In the genomic region with DNA sequence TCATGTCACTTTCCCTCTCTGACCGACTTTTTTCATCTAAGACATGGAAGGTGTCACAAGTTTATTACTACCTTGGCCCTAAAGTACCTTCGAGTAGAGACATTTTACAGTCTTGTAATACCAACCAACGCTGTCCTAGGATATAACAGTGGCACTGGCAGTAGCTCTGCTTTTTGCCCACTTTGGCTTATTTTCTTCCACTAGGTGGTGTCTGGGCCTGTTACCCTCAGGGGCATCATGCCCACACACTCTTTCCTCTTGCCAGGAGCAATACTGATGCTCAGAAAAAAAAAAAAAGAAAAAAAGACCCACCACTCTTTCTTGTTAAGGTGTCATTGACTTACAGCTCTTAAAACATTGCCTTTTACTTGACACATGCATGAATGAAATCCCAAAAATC, we compare ENCODE assay signal across 33 mouse cellular contexts. TPM values are rescaled to one million over a fixed set of nuclear protein-coding genes. Genes with fewer than 3 reads are reported as not detected.
A peak's percentile ranks its signal among the peaks of the same experiment; 100 is the strongest.
DNase-seq lines count a peak whose midpoint lies in the region; ATAC-seq and TF ChIP-seq lines count a peak whose summit lies in the region.
"Had no signal": no experiment of that assay in that cellular context is flagged by ENCODE, and none has a peak within 500 bp of the region (broad histone marks: within the 10 kb centered on the region; RNA-seq: fewer than 3 reads in every experiment).

No protein-coding gene starts in this region.

- H3K9me3 ChIP-seq in forebrain, postnatal 0 days (ENCODE audit: low read length) = no peaks in the 10 kb centered on the region
- no peaks in the 10 kb centered on the region for H3K9me3 ChIP-seq in forebrain, embryonic 10.5 days
- H3K9me3 ChIP-seq: embryonic facial prominence, embryonic 10.5 days; embryonic facial prominence, embryonic 15.5 days; forebrain, embryonic 13.5 days; limb, embryonic 12.5 days; midbrain, embryonic 10.5 days; neural tube, embryonic 13.5 days; stomach, embryonic 15.5 days had no signal

- WGBS in forebrain, postnatal 0 days = 86% methylated on average over 3 of the region's 3 CpGs
- WGBS in forebrain, embryonic 10.5 days = 86% methylated on average over 3 of the region's 3 CpGs

- H3K4me3 ChIP-seq in forebrain, postnatal 0 days (ENCODE audit: low read depth, low read length) = no peak overlapping the region
- no peak overlapping the region for H3K4me3 ChIP-seq in forebrain, embryonic 10.5 days
- no peak overlapping the region for H3K4me3 ChIP-seq in left cerebral cortex, adult 2 months
- H3K4me3 ChIP-seq: embryonic facial prominence, embryonic 10.5 days; embryonic facial prominence, embryonic 15.5 days; forebrain, embryonic 13.5 days; limb, embryonic 12.5 days; midbrain, embryonic 10.5 days; neural tube, embryonic 13.5 days; stomach, embryonic 15.5 days had no signal

- no peak overlapping the region for H3K4me2 ChIP-seq in forebrain, postnatal 0 days (ENCODE audit: low read depth)
- H3K4me2 ChIP-seq: embryonic facial prominence, embryonic 15.5 days; forebrain, embryonic 13.5 days; heart, embryonic 11.5 days; hindbrain, embryonic 14.5 days; limb, embryonic 12.5 days; liver, embryonic 11.5 days; neural tube, embryonic 13.5 days; stomach, embryonic 15.5 days had no signal

- DNase-seq in forebrain, postnatal 0 days = no peak
- DNase-seq in forebrain, embryonic 10.5 days (ENCODE audit: extremely low spot score, low spot score) = no peak
- DNase-seq in left cerebral cortex, adult 2 months (ENCODE audit: extremely low spot score in 1 of 2, low spot score in 2 of 2) = no peak
- DNase-seq in left cerebral cortex, postnatal 4 days = no peak
- DNase-seq in 3T3-L1 (ENCODE audit: low read depth, low spot score) (peak; percentile 31), NIH3T3 (ENCODE audit: low read depth) (peak; percentile 50)
- DNase-seq in kidney, postnatal 36 days = no peak
- DNase-seq: adrenal gland, postnatal 14 days; cerebellum, adult 11-12 months; gastrocnemius, postnatal 25 days; heart, adult 11 months; heart, postnatal 4 days; kidney, adult 11 months; kidney, postnatal 4 days; layer of hippocampus, adult 9-11 months; lung, postnatal 14 days; thymus, postnatal 14 days had no signal

- TF ChIP-seq CTCF in forebrain, postnatal 0 days (IDR thresholded peaks at IDR 0.05; ENCODE audit: low read depth) = 0 out of 2 replicates have a peak, but pooled peaks have one; percentile 17
- TF ChIP-seq CTCF in left cerebral cortex, adult 2 months (IDR thresholded peaks at IDR 0.05) = peak; percentile 9; the same call in 1 of the 2 replicates

- intact Hi-C loops in left cerebral cortex, adult 2 months (cut with DNase I) = no loop called here
- intact Hi-C loops in left cerebral cortex, postnatal 4 days (cut with DNase I) = no loop called here

- peaks cover 12% of the 10 kb centered on the region for H3K27me3 ChIP-seq in forebrain, postnatal 0 days (ENCODE audit: insufficient read depth, low read length)
- H3K27me3 ChIP-seq in forebrain, embryonic 10.5 days (ENCODE audit: poor library complexity, severe bottlenecking) = peaks cover 26% of the 10 kb centered on the region
- H3K27me3 ChIP-seq: CH12.LX; embryonic facial prominence, embryonic 15.5 days; stomach, embryonic 15.5 days had no signal

- no peaks in the 10 kb centered on the region for H3K36me3 ChIP-seq in forebrain, postnatal 0 days (ENCODE audit: insufficient read depth)
- 0 out of 2 replicates have a peak, but pooled peaks cover 2% of the 10 kb centered on the region for H3K36me3 ChIP-seq in forebrain, embryonic 10.5 days (replicated peaks)
- H3K36me3 ChIP-seq: embryonic facial prominence, embryonic 10.5 days; embryonic facial prominence, embryonic 15.5 days; limb, embryonic 12.5 days; neural tube, embryonic 13.5 days; stomach, embryonic 15.5 days had no signal

- H3K27ac ChIP-seq in forebrain, postnatal 0 days (ENCODE audit: low read depth, low read length) = no peak overlapping the region
- no peak overlapping the region for H3K27ac ChIP-seq in forebrain, embryonic 10.5 days
- H3K27ac ChIP-seq in left cerebral cortex, adult 2 months = no peak overlapping the region
- H3K27ac ChIP-seq: embryonic facial prominence, embryonic 10.5 days; embryonic facial prominence, embryonic 15.5 days; forebrain, embryonic 13.5 days; hindbrain, embryonic 14.5 days; limb, embryonic 12.5 days; midbrain, embryonic 10.5 days; neural tube, embryonic 13.5 days; stomach, embryonic 15.5 days had no signal

- no peaks in the 10 kb centered on the region for H3K4me1 ChIP-seq in forebrain, postnatal 0 days (ENCODE audit: insufficient read depth)
- no peaks in the 10 kb centered on the region for H3K4me1 ChIP-seq in forebrain, embryonic 10.5 days
- H3K4me1 ChIP-seq: embryonic facial prominence, embryonic 10.5 days; embryonic facial prominence, embryonic 15.5 days; stomach, embryonic 15.5 days had no signal

- ATAC-seq in forebrain, postnatal 0 days = no peak
- ATAC-seq in monocyte, adult 5-6 weeks (replicated peaks; ENCODE audit: insufficient number of reproducible peaks, low FRiP score, low TSS enrichment, poor library complexity, severe bottlenecking) = no peak
- ATAC-seq: forebrain, embryonic 13.5 days; inflammation-experienced regulatory T-cells, adult 6 months; midbrain, embryonic 16.5 days had no signal

- H3K9ac ChIP-seq in forebrain, postnatal 0 days = no peak overlapping the region
- H3K9ac ChIP-seq: embryonic facial prominence, embryonic 15.5 days; forebrain, embryonic 13.5 days; hindbrain, embryonic 14.5 days; limb, embryonic 12.5 days; neural tube, embryonic 13.5 days; stomach, embryonic 15.5 days had no signal

RNA-seq across cellular contexts. Expression of a gene that starts 8.7 kb away (rescaled TPM):
- 0.62 and 1.7 TPM in 2 replicates for total RNA-seq in forebrain, postnatal 0 days (2014; rRNA removed)
- 0.09 and 0.27 TPM in 2 replicates for polyA plus RNA-seq in forebrain, postnatal 0 days (2015; fragmentation: Nextera tagmentation; extraction: Ambion mirVana)
- 1.9 and 2.1 TPM in 2 replicates for polyA plus RNA-seq in forebrain, embryonic 10.5 days (2016; fragmentation: Nextera tagmentation; extraction: Ambion mirVana)
- under 1 TPM; 0.47 to 0.61 TPM for total RNA-seq in left cerebral cortex, adult 2 months (2021)
- total RNA-seq in left cerebral cortex, postnatal 4 days (2021) = under 1 TPM; 0.18 to 0.62 TPM
- not detected in 3 replicates for total RNA-seq in monocyte, adult 5-6 weeks (2017)
- total RNA-seq: CH12.LX; common myeloid progenitor, adult 5-6 weeks; megakaryocyte progenitor cell, adult 5-6 weeks had no signal
- polyA plus RNA-seq: inflammation-experienced regulatory T-cells, adult 6 months had no signal

Comparison
In these comparisons a context has a peak if more than half of its experiments do, and no peak if none do; other contexts are left out.
1. DNase-seq: peak in 3T3-L1 (single experiment) and NIH3T3 (single experiment); none in forebrain, postnatal 0 days (single experiment), forebrain, embryonic 10.5 days (single experiment), left cerebral cortex, adult 2 months (0 of 2), left cerebral cortex, postnatal 4 days (single experiment) and kidney, postnatal 36 days (0 of 2).